Mouse (Mus musculus): ENCODE data around the gene Casd1. TPM values are rescaled to one million over a fixed set of nuclear protein-coding genes. Genes with fewer than 3 reads are reported as not detected.

Gene Casd1
- polyA plus RNA-seq, 1 experiment: 18.2 TPM

DNA sequence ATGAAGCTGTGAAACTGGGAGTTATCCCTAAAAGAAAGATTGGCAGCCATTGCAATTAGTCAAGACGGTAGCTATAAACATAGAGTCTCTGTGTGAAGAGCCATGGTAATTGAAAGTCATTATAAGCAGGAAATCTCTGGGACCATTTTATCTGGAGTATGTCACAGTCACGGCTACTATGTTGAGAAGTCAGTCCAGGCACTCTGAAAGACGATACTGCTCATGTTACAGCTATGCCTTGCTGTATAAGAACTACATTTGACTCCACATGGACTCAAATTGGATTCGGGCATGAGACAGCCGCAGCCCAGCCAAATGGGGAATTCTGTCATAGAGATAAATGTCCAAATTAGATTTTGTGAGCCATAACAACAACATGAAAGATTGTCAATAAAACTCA, 37.2 kb upstream of the Casd1 start:
- 91% methylated on average over 5 of the region's 5 CpGs for WGBS
- Histone ChIP-seq H3K27ac (ENCODE audit: control insufficient read depth, insufficient read depth, low read length) (no peak overlapping the region), H3K27me3 (ENCODE audit: control insufficient read depth, insufficient read depth, low read length) (no peaks in the 10 kb centered on the region), H3K36me3 (ENCODE audit: control insufficient read depth, insufficient read depth, low read length) (no peaks in the 10 kb centered on the region), H3K4me3 (ENCODE audit: control insufficient read depth, insufficient read depth, low read length) (no peak overlapping the region), H3K4me1 (replicated peaks; ENCODE audit: control insufficient read depth, insufficient read depth, low read length) (no peaks in the 10 kb centered on the region)
- DNase-seq: no peak
- no peak for TF ChIP-seq POLR2A (IDR thresholded peaks at IDR 0.05; ENCODE audit: control insufficient read depth, extremely low read depth, insufficient read depth, low read length, poor library complexity)
- no peak for TF ChIP-seq CTCF (IDR thresholded peaks at IDR 0.05; ENCODE audit: borderline replicate concordance, control insufficient read depth, extremely low read depth, insufficient read depth, low read length, poor library complexity)

DNA sequence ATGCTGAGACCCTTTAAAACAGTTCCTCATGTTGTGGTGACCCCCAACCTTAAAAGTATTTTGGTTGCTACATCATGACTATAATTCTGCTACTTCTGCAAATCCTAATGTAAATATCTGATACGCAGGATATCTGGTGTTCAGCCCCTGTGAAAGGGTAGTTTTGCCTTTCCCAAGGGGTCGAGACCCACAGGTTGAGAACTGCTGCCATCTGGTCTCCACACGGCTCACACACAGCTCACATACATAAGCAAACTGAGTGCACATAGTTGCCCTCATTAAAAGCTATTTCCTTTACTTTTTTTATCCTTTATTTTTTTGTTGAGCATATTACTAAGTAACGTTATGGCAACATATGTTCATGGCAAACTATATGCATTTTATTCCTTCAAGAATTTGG, 30.2 kb upstream of the Casd1 start:
- TF ChIP-seq CTCF (IDR thresholded peaks at IDR 0.05; ENCODE audit: borderline replicate concordance, control insufficient read depth, extremely low read depth, insufficient read depth, low read length, poor library complexity) (no peak), POLR2A (IDR thresholded peaks at IDR 0.05; ENCODE audit: control insufficient read depth, extremely low read depth, insufficient read depth, low read length, poor library complexity) (no peak)
- WGBS: 89% methylated on average over 4 of the region's 4 CpGs
- no peaks in the 10 kb centered on the region for H3K36me3 ChIP-seq (ENCODE audit: control insufficient read depth, insufficient read depth, low read length)
- H3K27ac ChIP-seq (ENCODE audit: control insufficient read depth, insufficient read depth, low read length): no peak overlapping the region
- H3K27me3 ChIP-seq (ENCODE audit: control insufficient read depth, insufficient read depth, low read length): no peaks in the 10 kb centered on the region
- no peak overlapping the region for H3K4me3 ChIP-seq (ENCODE audit: control insufficient read depth, insufficient read depth, low read length)
- DNase-seq: no peak
- no peaks in the 10 kb centered on the region for H3K4me1 ChIP-seq (replicated peaks; ENCODE audit: control insufficient read depth, insufficient read depth, low read length)

DNA sequence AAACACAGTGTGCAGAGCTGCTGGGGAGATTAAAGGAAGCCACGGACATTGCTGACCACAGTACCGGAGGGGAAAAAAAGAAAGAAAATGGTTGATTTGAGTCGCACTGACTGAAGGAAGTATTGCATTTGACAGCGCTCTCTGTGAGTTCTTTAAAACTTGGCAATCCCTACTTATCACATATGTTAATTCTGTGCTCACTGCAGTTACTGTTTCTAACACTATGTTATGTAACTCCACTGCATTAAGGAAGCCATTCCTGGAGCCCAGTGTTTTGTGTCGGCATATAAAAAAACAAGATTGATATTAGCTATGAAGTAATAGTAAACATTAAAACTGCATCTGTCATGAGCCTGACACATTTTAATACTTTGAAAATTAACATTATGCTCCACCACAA, 22.9 kb upstream of the Casd1 start:
- Histone ChIP-seq H3K4me1 (replicated peaks; ENCODE audit: control insufficient read depth, insufficient read depth, low read length) (no peaks in the 10 kb centered on the region), H3K27ac (ENCODE audit: control insufficient read depth, insufficient read depth, low read length) (no peak overlapping the region), H3K27me3 (ENCODE audit: control insufficient read depth, insufficient read depth, low read length) (no peaks in the 10 kb centered on the region), H3K36me3 (ENCODE audit: control insufficient read depth, insufficient read depth, low read length) (no peaks in the 10 kb centered on the region), H3K4me3 (ENCODE audit: control insufficient read depth, insufficient read depth, low read length) (no peak overlapping the region)
- TF ChIP-seq CTCF (IDR thresholded peaks at IDR 0.05; ENCODE audit: borderline replicate concordance, control insufficient read depth, extremely low read depth, insufficient read depth, low read length, poor library complexity) (no peak), POLR2A (IDR thresholded peaks at IDR 0.05; ENCODE audit: control insufficient read depth, extremely low read depth, insufficient read depth, low read length, poor library complexity) (no peak)
- no peak for DNase-seq
- 62% methylated on average over 5 of the region's 5 CpGs for WGBS

DNA sequence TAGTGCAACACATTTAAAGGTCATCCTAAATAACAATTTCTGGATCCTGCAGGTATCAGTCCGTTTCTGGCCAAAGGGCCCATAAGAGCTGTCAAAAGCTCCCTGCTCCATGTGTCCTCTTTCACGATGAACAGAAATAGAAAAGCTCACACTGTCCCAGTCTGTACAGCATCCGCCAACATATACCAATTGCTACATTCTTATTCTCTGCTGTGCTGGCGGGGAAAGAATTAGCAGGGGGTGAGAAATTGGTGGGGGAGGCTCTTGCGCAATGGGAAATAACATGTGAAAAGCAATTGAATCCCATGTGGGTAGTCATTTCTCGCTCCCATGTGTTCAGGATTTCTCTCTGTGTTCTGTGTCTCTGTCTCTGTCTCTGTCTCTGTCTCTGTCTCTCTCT, 22.3 kb upstream of the Casd1 start:
- Histone ChIP-seq H3K27ac (ENCODE audit: control insufficient read depth, insufficient read depth, low read length) (no peak overlapping the region), H3K27me3 (ENCODE audit: control insufficient read depth, insufficient read depth, low read length) (no peaks in the 10 kb centered on the region), H3K4me3 (ENCODE audit: control insufficient read depth, insufficient read depth, low read length) (no peak overlapping the region), H3K4me1 (replicated peaks; ENCODE audit: control insufficient read depth, insufficient read depth, low read length) (no peaks in the 10 kb centered on the region), H3K36me3 (ENCODE audit: control insufficient read depth, insufficient read depth, low read length) (no peaks in the 10 kb centered on the region)
- no peak for TF ChIP-seq POLR2A (IDR thresholded peaks at IDR 0.05; ENCODE audit: control insufficient read depth, extremely low read depth, insufficient read depth, low read length, poor library complexity)
- no peak for TF ChIP-seq CTCF (IDR thresholded peaks at IDR 0.05; ENCODE audit: borderline replicate concordance, control insufficient read depth, extremely low read depth, insufficient read depth, low read length, poor library complexity)
- WGBS: 93% methylated on average over 6 of the region's 6 CpGs
- no peak for DNase-seq

DNA sequence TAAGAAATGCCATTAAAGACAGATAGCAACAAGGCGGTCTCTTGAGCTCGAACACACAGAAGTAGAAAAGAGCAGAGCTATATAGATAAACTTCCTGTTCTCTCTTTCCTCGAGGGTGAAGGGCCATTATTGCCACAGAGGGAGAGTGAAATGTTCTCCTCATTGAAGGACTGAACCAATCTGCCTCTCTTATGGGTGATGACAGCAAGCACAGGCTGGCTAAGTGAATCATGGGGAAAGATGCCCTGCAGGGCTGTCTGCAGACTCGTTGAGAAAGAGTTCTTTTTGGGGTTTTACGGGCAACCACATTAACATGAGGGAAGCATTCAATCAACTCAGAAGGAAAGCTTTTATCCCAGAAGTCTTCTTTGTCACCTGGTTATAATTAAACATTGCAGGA, 21.0 kb upstream of the Casd1 start:
- no peak for TF ChIP-seq CTCF (IDR thresholded peaks at IDR 0.05; ENCODE audit: borderline replicate concordance, control insufficient read depth, extremely low read depth, insufficient read depth, low read length, poor library complexity)
- TF ChIP-seq POLR2A (IDR thresholded peaks at IDR 0.05; ENCODE audit: control insufficient read depth, extremely low read depth, insufficient read depth, low read length, poor library complexity): no peak
- no peaks in the 10 kb centered on the region for H3K4me1 ChIP-seq (replicated peaks; ENCODE audit: control insufficient read depth, insufficient read depth, low read length)
- no peak overlapping the region for H3K4me3 ChIP-seq (ENCODE audit: control insufficient read depth, insufficient read depth, low read length)
- H3K36me3 ChIP-seq (ENCODE audit: control insufficient read depth, insufficient read depth, low read length): no peaks in the 10 kb centered on the region
- DNase-seq: no peak
- WGBS: 63% methylated on average over 5 of the region's 5 CpGs
- H3K27ac ChIP-seq (ENCODE audit: control insufficient read depth, insufficient read depth, low read length): no peak overlapping the region
- no peaks in the 10 kb centered on the region for H3K27me3 ChIP-seq (ENCODE audit: control insufficient read depth, insufficient read depth, low read length)

DNA sequence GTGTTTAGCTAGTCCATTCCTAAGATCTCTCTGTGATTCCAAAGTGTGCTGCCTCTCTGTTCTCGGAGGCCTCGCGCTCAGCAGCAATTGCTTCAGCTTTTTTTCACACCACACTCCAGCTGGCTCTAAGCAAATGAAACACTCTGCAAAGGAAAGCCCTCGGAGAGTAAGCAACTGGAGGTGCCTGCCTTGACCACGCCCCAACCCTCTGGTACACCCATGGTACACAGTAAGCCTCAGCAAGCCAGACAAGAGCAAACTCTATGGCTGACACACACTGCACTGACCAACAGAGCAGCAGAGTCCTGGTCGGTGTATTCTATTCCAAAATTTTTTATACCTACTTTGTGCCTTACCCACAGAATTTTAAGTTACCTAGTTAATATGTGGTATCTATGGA, 17.2 kb upstream of the Casd1 start:
- no peaks in the 10 kb centered on the region for H3K27me3 ChIP-seq (ENCODE audit: control insufficient read depth, insufficient read depth, low read length)
- no peak overlapping the region for H3K4me3 ChIP-seq (ENCODE audit: control insufficient read depth, insufficient read depth, low read length)
- no peak for DNase-seq
- H3K27ac ChIP-seq (ENCODE audit: control insufficient read depth, insufficient read depth, low read length): no peak overlapping the region
- no peaks in the 10 kb centered on the region for H3K4me1 ChIP-seq (replicated peaks; ENCODE audit: control insufficient read depth, insufficient read depth, low read length)
- WGBS: 83% methylated on average over 6 of the region's 6 CpGs
- TF ChIP-seq CTCF (IDR thresholded peaks at IDR 0.05; ENCODE audit: borderline replicate concordance, control insufficient read depth, extremely low read depth, insufficient read depth, low read length, poor library complexity): no peak
- no peaks in the 10 kb centered on the region for H3K36me3 ChIP-seq (ENCODE audit: control insufficient read depth, insufficient read depth, low read length)

DNA sequence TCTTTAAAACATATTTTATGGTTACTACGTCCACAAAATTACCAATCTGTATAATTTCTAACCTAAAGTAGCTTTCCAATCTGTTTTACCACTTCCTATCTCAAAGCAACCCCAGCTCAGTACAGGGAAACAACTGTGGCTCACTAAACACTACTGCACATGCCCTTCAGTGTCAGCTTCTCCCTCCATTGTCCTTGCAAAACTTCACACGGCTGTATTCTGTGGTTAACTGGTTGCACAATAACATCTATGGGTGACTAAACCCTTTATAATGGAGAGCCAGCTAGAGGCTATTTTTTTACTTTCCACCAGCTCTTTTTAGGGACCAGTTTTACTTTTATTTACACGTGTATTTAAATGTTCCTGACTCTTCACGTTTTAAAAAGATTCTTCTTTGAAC, 12.7 kb upstream of the Casd1 start:
- DNase-seq: no peak
- TF ChIP-seq POLR2A (IDR thresholded peaks at IDR 0.05; ENCODE audit: control insufficient read depth, extremely low read depth, insufficient read depth, low read length, poor library complexity) (no peak), CTCF (IDR thresholded peaks at IDR 0.05; ENCODE audit: borderline replicate concordance, control insufficient read depth, extremely low read depth, insufficient read depth, low read length, poor library complexity) (no peak)
- H3K27ac ChIP-seq (ENCODE audit: control insufficient read depth, insufficient read depth, low read length): no peak overlapping the region
- H3K27me3 ChIP-seq (ENCODE audit: control insufficient read depth, insufficient read depth, low read length): no peaks in the 10 kb centered on the region
- H3K4me1 ChIP-seq (replicated peaks; ENCODE audit: control insufficient read depth, insufficient read depth, low read length): no peaks in the 10 kb centered on the region
- H3K4me3 ChIP-seq (ENCODE audit: control insufficient read depth, insufficient read depth, low read length): no peak overlapping the region
- WGBS: 66% methylated on average over 4 of the region's 4 CpGs
- H3K36me3 ChIP-seq (ENCODE audit: control insufficient read depth, insufficient read depth, low read length): no peaks in the 10 kb centered on the region
